Mouse (Mus musculus) embryonic facial prominence, embryonic 13.5 days (tissue): ENCODE results near the gene Cactin. TPM values are rescaled to one million over a fixed set of nuclear protein-coding genes. Genes with fewer than 3 reads are reported as not detected.

Source experiments
- ATAC-seq: fragments of 200-750 bp; cut with Nextera tagmentation; 2 replicates; pipeline ENCODE4 v1.8.0; 2017; ENCODE audit warnings: low read depth; ENCODE audit not compliant: insufficient number of reproducible peaks, insufficient read depth, low FRiP score, low TSS enrichment
- H3K27ac ChIP-seq: fragments of 300-500 bp; sonication (generic); 2 replicates; pipeline ENCODE4 v1.5.1; 2015; ENCODE audit warnings: moderate library complexity, mild to moderate bottlenecking, inconsistent platforms
- H3K27me3 ChIP-seq: fragments of 300-500 bp; sonication (generic); 2 replicates; pipeline ENCODE4 v1.6.1; 2015; ENCODE audit warnings: mild to moderate bottlenecking, inconsistent platforms
- H3K36me3 ChIP-seq: fragments of 300-500 bp; sonication (generic); 2 replicates; pipeline ENCODE4 v1.6.1; 2015; ENCODE audit warnings: mild to moderate bottlenecking, inconsistent platforms
- H3K4me1 ChIP-seq: fragments of 300-500 bp; sonication (generic); 2 replicates; pipeline ENCODE4 v1.6.1; 2015; ENCODE audit warnings: inconsistent platforms
- H3K4me2 ChIP-seq: fragments of 300-500 bp; sonication (generic); 2 replicates; pipeline ENCODE4 v1.6.1; 2015; ENCODE audit warnings: moderate library complexity, mild to moderate bottlenecking, inconsistent platforms
- H3K4me3 ChIP-seq: fragments of 300-500 bp; sonication (generic); 2 replicates; pipeline ENCODE4 v1.5.1; 2015; ENCODE audit warnings: mild to moderate bottlenecking, inconsistent platforms
- H3K9ac ChIP-seq: fragments of 300-500 bp; sonication (generic); 2 replicates; pipeline ENCODE4 v1.6.1; 2015; ENCODE audit warnings: mild to moderate bottlenecking, inconsistent platforms
- H3K9me3 ChIP-seq: fragments of 300-500 bp; sonication (generic); 2 replicates; pipeline ENCODE4 v1.6.1; 2016; ENCODE audit warnings: inconsistent platforms
- WGBS: fragments of 180-500 bp; shearing (Covaris S2); methylation state at CpG from one replicate; pipeline ENCODE4 v1.1.7; 2015; ENCODE audit warnings: mixed read lengths; 5-methylcytosine and 5-hydroxymethylcytosine counted together
- polyA plus RNA-seq: library from polyadenylated mRNA; unstranded; fragments of >200 nt; fragmentation: Nextera tagmentation; extraction: Ambion mirVana; gene quantifications from 2 replicates; pipeline ENCODE4 v1.2.1, GENCODE M21; 2015

The Cactin gene
- 43.2 and 46.9 TPM in 2 replicates for polyA plus RNA-seq

DNA sequence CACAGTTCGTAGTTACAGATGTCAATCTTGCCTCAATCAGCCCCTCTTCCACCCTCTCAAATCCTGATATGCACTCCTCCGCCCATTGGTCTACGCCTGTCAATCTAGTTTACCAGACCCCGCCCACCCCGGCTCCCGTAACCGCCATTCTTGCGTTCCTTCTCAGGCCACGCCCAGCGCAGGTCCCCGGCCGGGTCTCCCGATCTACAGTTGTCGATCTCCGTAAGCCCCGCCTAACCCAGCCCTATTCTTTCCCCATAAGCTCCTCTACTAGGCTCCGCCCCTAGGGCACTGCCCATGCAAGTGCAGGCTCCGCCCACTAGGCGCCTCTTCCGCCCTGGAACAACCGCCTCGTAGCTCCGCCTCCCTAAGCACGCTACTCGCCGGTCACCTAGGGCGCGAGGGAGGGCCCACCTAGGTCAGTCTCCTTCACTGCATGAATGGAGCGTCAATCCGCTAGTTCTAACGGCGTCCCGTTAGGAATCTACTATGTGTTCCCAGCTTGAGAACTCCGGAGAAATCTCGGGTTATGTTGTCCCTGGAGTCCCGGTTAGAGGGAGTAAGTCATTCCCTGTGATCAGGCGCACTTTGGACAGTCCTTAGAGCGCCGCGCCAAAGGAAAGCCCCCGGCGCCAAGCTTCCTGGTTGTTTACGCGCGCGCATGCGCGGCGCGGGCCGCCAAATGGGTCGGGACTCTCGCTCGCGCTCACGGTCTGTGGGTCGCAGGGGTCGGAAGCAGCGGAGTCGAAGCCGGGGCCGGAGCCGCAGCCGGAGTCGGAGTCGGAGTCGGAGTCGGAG is at the start of gene Cactin:
Gene Cactin (plus strand): TSS at position 554 of the 798 bp plus-strand sequence.
- ATAC-seq = peak; percentile 89
- peak within 1 kb of the TSS; percentile 95 for H3K9ac ChIP-seq
- H3K27me3 ChIP-seq = no peaks in the 10 kb centered on the region
- WGBS = under 1% methylated on average over 68 of the region's 68 CpGs
- H3K27ac ChIP-seq = peak within 1 kb of the TSS; percentile 93
- peak within 1 kb of the TSS; percentile 90 for H3K4me2 ChIP-seq
- peaks cover 59% of the 10 kb centered on the region for H3K36me3 ChIP-seq
- no peaks in the 10 kb centered on the region for H3K9me3 ChIP-seq
- H3K4me3 ChIP-seq = peak within 1 kb of the TSS; percentile 96
- H3K4me1 ChIP-seq = peaks cover 47% of the 10 kb centered on the region

DNA sequence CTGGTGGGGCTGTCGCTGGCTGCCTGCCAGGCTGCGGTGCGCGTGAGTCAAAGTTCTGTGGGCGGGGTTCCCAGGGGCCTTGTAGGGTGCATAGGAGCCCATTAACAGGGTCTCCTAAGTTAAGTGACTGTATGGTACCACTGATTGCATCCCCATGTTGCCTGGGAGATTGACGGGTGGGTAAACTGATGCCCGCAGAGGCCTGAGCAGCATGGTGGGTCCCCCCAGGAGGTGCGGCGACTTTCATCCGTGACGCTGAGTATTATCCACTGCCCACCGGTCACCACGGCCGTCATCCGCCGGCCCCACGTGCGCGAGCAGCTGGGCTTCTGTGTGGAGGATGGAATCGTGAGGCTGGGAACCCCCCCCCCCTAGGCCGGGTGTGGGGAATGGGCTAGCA is 48.5 kb upstream of the Cactin start:
- ATAC-seq = no peak
- Histone ChIP-seq H3K4me3 (no peak overlapping the region), H3K27ac (no peak overlapping the region), H3K4me1 (peaks cover 16% of the 10 kb centered on the region), H3K4me2 (no peak overlapping the region), H3K36me3 (peaks cover 43% of the 10 kb centered on the region), H3K9me3 (no peaks in the 10 kb centered on the region), H3K9ac (no peak overlapping the region), H3K27me3 (no peaks in the 10 kb centered on the region)
- WGBS = 96% methylated on average over 21 of the region's 21 CpGs

DNA sequence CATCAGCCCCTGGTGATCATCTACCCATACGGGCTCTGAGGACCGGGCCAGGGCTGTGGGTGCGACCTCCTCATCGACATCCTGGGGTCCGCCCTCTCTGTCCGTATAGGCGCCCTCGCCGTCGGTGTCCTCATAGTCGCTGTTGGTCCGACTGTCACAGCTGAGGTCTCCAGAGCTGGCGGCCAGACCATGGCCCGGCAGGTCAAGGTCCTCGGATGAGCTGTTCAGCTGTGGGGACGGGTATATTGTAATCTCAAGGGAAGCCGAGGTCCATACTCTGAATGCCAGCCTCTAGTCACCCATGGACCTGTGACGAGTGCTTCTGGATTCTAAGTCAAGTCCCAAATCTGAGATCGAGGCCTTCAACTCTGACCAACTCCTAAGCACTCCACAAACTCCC is 47.1 kb upstream of the Cactin start:
- no peak for ATAC-seq
- no peaks in the 10 kb centered on the region for H3K9me3 ChIP-seq

DNA sequence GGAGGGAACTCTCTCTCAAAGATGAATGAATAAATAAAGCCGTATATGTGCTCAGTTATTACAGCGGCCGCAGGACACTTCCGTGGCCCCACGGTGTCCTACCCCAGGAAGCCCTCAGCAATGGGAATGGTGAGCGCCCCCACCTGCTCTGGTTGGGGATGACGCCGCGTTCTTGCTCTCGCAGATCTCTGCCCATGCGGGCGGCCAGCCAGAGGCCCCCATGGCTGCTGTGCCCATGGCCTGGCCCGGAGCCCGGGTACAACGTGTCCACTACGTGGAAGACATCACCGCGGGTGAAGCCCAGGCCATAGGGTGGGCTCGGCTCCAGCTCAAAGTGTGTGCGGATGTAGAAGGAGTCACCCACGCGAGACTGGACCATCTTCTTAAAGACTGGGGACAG is 43.2 kb upstream of the Cactin start:
- Histone ChIP-seq H3K9me3 (no peaks in the 10 kb centered on the region), H3K36me3 (peaks cover 13% of the 10 kb centered on the region), H3K9ac (no peak overlapping the region), H3K27me3 (peaks cover 17% of the 10 kb centered on the region), H3K4me2 (no peak overlapping the region), H3K4me1 (peaks cover 7% of the 10 kb centered on the region), H3K27ac (no peak overlapping the region), H3K4me3 (no peak overlapping the region)
- ATAC-seq = no peak
- WGBS = 82% methylated on average over 22 of the region's 22 CpGs

More for the DNA sequence above, 47.1 kb upstream of the Cactin start:
- H3K9ac ChIP-seq = no peak overlapping the region
- H3K4me2 ChIP-seq = no peak overlapping the region
- 95% methylated on average over 19 of the region's 19 CpGs for WGBS
- H3K27me3 ChIP-seq = no peaks in the 10 kb centered on the region
- H3K4me3 ChIP-seq = no peak overlapping the region
- peaks cover 6% of the 10 kb centered on the region for H3K4me1 ChIP-seq
- peaks cover 43% of the 10 kb centered on the region for H3K36me3 ChIP-seq
- H3K27ac ChIP-seq = no peak overlapping the region

DNA sequence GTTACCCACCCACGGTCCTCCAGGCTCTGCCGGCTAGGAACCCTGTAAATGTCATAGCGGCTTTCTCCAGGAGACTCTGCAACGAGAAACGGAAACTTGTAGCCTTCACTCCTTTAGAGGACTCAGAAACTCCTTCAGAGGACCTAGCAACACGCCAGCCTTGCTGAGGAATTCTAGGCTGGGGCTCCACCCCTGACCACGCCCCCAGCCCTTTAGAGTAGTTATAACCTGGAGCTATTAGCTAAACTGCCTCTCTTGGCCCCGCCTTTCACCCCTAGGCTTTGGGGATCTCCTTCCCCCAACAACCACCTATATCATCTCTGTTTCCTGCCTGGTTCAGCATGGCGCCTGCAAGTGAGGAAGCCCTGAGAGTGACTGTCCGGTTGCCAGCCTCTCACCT is 41.4 kb upstream of the Cactin start:
- no peak for ATAC-seq
- no peak overlapping the region for H3K27ac ChIP-seq
- H3K9ac ChIP-seq = peak overlapping the region; percentile 46; the same call in 1 of the 2 replicates
- no peak overlapping the region for H3K4me2 ChIP-seq
- WGBS = 37% methylated on average over 10 of the region's 10 CpGs
- peaks cover 35% of the 10 kb centered on the region for H3K27me3 ChIP-seq
- no peak overlapping the region for H3K4me3 ChIP-seq
- H3K9me3 ChIP-seq = no peaks in the 10 kb centered on the region
- peaks cover 15% of the 10 kb centered on the region for H3K4me1 ChIP-seq
- no peaks in the 10 kb centered on the region for H3K36me3 ChIP-seq

DNA sequence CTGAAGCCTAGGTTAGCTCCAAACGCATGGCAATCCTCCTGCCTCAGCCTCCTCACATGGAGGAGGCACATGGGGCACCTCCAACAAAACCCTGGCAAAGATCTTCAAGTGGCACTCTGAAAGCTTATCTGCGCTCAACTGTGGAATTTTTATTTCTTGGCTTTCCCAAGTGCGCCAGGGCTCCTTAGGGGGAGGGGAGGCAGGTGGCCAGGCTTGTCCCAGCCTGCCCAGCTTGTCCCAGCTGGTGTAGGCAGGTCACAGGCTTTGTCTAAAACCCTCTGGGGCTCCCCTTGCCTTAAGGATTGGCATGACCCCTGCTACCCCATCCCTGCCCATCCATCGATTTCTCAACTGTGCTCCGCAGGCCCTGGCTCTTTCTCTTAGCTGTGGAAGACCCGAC is 36.7 kb upstream of the Cactin start:
- 0 out of 2 replicates have a peak overlapping the region, but pooled peaks have one; percentile 8 for H3K27ac ChIP-seq
- no peaks in the 10 kb centered on the region for H3K9me3 ChIP-seq
- H3K4me1 ChIP-seq = peaks cover 29% of the 10 kb centered on the region
- WGBS = 45% methylated on average over 6 of the region's 6 CpGs
- ATAC-seq = no peak
- no peak overlapping the region for H3K9ac ChIP-seq
- H3K27me3 ChIP-seq = peaks cover 62% of the 10 kb centered on the region
- H3K36me3 ChIP-seq = no peaks in the 10 kb centered on the region
- H3K4me2 ChIP-seq = no peak overlapping the region; the same call in 1 of the 2 replicates
- 0 out of 2 replicates have a peak overlapping the region, but pooled peaks have one; percentile 3 for H3K4me3 ChIP-seq

DNA sequence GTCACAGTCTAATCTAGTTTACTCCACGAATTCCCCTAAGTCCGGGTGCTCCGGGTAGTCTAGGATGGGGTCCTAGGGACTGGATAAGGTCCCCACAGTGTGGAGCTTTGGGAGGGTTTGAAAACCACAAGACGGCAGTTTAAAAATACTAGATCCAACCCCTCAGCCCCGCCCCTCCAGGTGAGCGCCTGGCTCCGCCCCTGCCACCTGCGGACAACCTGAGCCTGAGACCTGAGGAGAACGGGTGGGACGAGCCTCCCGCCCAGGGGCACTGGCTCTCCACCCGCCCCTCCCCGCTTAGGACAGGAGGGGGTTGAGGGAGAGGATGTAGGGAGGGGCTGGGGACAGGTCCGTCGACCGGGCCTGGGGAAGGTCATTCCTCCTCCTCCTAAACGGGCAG is 36.2 kb upstream of the Cactin start:
- peaks cover 66% of the 10 kb centered on the region for H3K27me3 ChIP-seq
- H3K9ac ChIP-seq = no peak overlapping the region
- no peaks in the 10 kb centered on the region for H3K36me3 ChIP-seq
- H3K4me1 ChIP-seq = peaks cover 26% of the 10 kb centered on the region; the same call in 1 of the 2 replicates
- peak; percentile 11; the same call in 1 of the 2 replicates for ATAC-seq
- H3K9me3 ChIP-seq = no peaks in the 10 kb centered on the region
- H3K4me3 ChIP-seq = peak overlapping the region; percentile 44; the same call in 1 of the 2 replicates
- H3K4me2 ChIP-seq = peak overlapping the region; percentile 72
- WGBS = 5% methylated on average over 17 of the region's 17 CpGs
- peak overlapping the region; percentile 16; the same call in 1 of the 2 replicates for H3K27ac ChIP-seq

DNA sequence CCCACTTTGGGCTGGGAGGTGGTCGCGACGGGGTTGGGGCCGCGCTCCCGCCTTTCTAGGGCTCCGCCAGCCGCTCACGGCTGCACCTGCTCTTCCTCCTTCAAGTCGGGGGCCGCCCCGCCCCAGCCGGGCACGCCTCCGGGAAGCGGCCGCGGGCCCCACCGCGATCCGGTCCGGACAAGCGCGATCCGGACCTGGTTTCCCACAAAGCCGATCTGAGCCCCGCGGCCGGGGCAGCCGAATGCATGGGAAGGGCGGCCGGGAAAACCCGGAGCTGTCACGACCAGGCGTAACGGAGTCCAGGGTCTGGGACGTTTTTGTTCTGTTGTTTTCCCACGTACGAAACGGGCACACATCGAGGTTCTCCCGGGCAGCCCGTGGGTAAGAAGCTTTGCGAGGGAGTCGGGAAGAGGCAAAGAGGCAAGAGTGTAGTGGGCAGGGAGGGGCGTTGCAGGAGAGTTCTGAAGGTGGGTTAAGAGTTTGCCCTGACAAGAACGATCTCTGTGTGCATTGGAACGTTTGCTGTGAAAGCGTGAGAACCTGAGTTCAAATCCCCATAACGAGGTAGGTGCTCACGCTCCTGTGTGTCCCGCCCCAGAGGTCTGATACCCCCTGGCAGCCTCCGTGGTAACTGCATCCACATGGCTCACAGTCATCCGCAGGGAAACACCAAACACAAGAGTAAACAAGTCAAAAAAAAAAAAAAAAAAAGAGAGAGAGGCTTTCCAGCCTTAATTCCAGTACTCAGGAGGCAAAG is 35.0 kb upstream of the Cactin start:
- peak; percentile 45; the same call in 1 of the 2 replicates for ATAC-seq
- no peaks in the 10 kb centered on the region for H3K36me3 ChIP-seq
- peaks cover 69% of the 10 kb centered on the region for H3K27me3 ChIP-seq
- no peaks in the 10 kb centered on the region for H3K9me3 ChIP-seq
- H3K4me1 ChIP-seq = peaks cover 33% of the 10 kb centered on the region
- 0 out of 2 replicates have a peak overlapping the region, but pooled peaks have one; percentile 16 for H3K27ac ChIP-seq
- H3K4me2 ChIP-seq = peak overlapping the region; percentile 72
- peak overlapping the region; percentile 44 for H3K4me3 ChIP-seq
- 2% methylated on average over 54 of the region's 54 CpGs for WGBS
- H3K9ac ChIP-seq = peak overlapping the region; percentile 64

DNA sequence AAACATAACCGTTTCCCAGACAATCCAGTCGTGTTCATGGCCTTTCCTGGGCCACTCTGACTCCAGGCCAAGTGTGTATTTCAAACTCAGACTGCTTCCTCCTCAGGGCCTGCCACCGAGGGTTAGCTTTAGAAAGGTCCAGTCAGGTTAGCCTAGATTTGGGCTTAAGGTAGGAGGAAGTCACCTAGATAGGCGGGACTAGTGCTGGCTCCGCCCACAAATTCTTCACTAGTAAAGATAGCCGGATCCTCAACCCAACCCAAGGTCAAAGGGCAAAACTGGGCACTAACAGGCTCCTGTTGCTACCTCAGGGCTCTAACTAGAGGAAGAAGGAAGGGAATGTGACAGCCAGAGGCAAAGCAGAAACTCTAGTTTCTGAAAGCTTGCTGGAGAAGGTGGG is 34.3 kb upstream of the Cactin start:
- Histone ChIP-seq H3K27me3 (peaks cover 71% of the 10 kb centered on the region), H3K4me3 (no peak overlapping the region), H3K9me3 (no peaks in the 10 kb centered on the region), H3K36me3 (no peaks in the 10 kb centered on the region), H3K4me1 (peaks cover 39% of the 10 kb centered on the region), H3K9ac (no peak overlapping the region), H3K4me2 (no peak overlapping the region), H3K27ac (no peak overlapping the region)
- 32% methylated on average over 6 of the region's 6 CpGs for WGBS
- no peak for ATAC-seq

DNA sequence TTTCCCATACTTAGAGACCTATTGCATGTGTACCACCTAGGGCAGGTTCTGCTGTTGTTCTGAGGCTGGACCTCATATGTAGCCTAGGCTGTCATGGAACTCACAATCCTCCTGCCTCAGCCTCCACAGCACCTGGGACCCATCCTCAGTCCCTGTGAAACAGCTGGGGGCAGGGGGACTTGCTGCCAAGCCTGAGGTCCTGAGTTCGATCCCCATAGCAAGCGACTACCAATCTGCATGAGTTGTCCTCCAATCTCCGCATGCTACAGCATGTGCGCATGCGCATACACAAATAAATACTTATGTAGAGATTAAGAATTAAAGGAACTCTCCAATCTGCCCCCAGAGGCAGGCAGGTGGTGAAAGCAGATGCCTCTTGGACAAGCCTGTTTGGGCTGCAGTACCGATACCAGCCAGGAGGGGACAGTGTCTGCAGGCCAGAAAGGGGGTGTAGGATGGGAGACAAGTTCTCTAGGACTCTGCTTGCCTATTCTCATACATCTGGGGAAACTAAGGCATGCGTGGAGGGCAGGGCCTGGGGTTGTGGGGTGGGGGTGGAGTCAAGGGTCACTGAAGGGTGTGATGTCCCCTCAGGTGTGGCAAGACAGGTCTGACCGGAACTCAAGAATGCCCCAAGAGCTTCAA is 33.3 kb upstream of the Cactin start:
- H3K4me3 ChIP-seq = no peak overlapping the region
- no peaks in the 10 kb centered on the region for H3K9me3 ChIP-seq
- H3K4me1 ChIP-seq = peaks cover 39% of the 10 kb centered on the region
- no peak overlapping the region for H3K4me2 ChIP-seq
- ATAC-seq = no peak
- peaks cover 71% of the 10 kb centered on the region for H3K27me3 ChIP-seq
- H3K9ac ChIP-seq = peak overlapping the region; percentile 21; the same call in 1 of the 2 replicates
- H3K27ac ChIP-seq = no peak overlapping the region
- WGBS = 61% methylated on average over 8 of the region's 8 CpGs
- H3K36me3 ChIP-seq = no peaks in the 10 kb centered on the region

DNA sequence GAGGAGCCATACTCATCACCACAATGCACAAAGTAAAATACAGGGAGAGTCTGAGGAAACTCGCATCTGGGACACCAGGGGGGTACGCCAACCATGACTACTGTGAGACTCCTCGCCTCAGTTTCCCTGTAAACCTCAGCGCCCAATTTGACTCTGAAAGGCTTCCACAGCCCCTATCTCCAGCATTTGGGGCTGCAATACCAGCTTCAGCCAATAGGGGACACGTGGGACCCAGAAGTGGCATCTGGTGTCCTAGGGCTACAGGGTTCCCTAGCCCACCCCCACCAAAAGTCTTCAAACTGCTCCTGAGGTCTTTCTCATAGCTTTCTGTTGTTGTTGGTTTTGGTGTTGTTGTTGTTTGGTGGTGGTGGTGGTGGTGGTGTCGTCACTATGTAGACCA is 32.3 kb upstream of the Cactin start:
- H3K27ac ChIP-seq = no peak overlapping the region
- WGBS = 30% methylated on average over 6 of the region's 6 CpGs
- ATAC-seq = no peak
- H3K4me2 ChIP-seq = no peak overlapping the region
- H3K4me1 ChIP-seq = peaks cover 40% of the 10 kb centered on the region
- peaks cover 61% of the 10 kb centered on the region for H3K27me3 ChIP-seq
- no peaks in the 10 kb centered on the region for H3K9me3 ChIP-seq
- no peak overlapping the region; the same call in 1 of the 2 replicates for H3K9ac ChIP-seq
- H3K36me3 ChIP-seq = no peaks in the 10 kb centered on the region
- no peak overlapping the region for H3K4me3 ChIP-seq
